Mouse (Mus musculus) bone marrow macrophage, adult 2 months (primary cell): Measurements from ENCODE around the gene Gm10024.

ENCODE experiments used
- CTCF ChIP-seq: IDR thresholded peaks from 2 replicates; pipeline ENCODE4 v1.5.1; 2012; ENCODE audit warnings: low read depth, mild to moderate bottlenecking, low read length, moderate library complexity
- POLR2A ChIP-seq: IDR thresholded peaks from 2 replicates; pipeline ENCODE4 v1.6.1; 2012; ENCODE audit warnings: mild to moderate bottlenecking, low read depth, low read length, borderline replicate concordance

DNA sequence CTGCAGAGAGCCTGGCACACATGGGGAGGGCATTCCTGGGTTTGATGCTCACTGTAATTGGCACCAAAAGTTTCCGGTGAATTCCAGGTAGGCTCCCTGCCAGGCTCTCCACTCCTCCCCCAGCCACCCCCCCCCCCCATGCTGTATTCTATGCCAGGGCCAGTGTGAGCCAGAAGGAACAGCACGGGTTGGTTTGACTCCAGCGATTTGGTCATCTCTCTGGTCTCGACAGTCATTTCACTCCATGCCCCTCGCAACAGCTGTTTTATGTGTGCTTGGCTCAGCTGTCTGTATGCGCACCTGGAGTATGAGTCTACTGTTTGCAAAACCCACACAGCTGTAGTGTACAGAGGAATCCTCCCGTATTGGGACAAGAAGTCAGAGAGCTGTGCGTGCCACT lies 44.9 kb upstream of the Gm10024 start:
- no peak for TF ChIP-seq POLR2A
- no peak for TF ChIP-seq CTCF
